Mouse (Mus musculus): ENCODE measurements at regions not wholly inside any gene's neighbourhood (a gene's known extent, or its start where the extent isn't known, plus 50 kb on each side); places are given as distances from the start of the nearest gene placed in this dataset.

GRCm38 (mm10) chr10:23569386-23569785 lies 217.7 kb downstream of the Rps12 start:
- Histone ChIP-seq H3K27me3 (ENCODE audit: control insufficient read depth, insufficient read depth, low read length) (no peaks in the 10 kb centered on the region), H3K27ac (ENCODE audit: insufficient read depth, low read depth, low read length) (no peak overlapping the region), H3K4me3 (ENCODE audit: low read depth, low read length) (no peak overlapping the region), H3K36me3 (ENCODE audit: control insufficient read depth, insufficient read depth, low read length) (no peaks in the 10 kb centered on the region), H3K4me1 (ENCODE audit: control insufficient read depth, insufficient read depth, insufficient read length, low read length) (no peaks in the 10 kb centered on the region)
- TF ChIP-seq CTCF (IDR thresholded peaks at IDR 0.05; ENCODE audit: extremely low read depth, insufficient read length, insufficient replicate concordance, low read depth, low read length), result no peak
- no peak for TF ChIP-seq POLR2A (IDR thresholded peaks at IDR 0.05; ENCODE audit: low read depth, low read length)

- Histone ChIP-seq H3K4me3 (ENCODE audit: low read depth, low read length) (no peak overlapping the region), H3K36me3 (ENCODE audit: control insufficient read depth, insufficient read depth, low read length) (no peaks in the 10 kb centered on the region), H3K4me1 (ENCODE audit: control insufficient read depth, insufficient read depth, insufficient read length, low read length) (no peaks in the 10 kb centered on the region), H3K27ac (ENCODE audit: insufficient read depth, low read depth, low read length) (no peak overlapping the region), H3K27me3 (ENCODE audit: control insufficient read depth, insufficient read depth, low read length) (no peaks in the 10 kb centered on the region)
- no peak for TF ChIP-seq CTCF (IDR thresholded peaks at IDR 0.05; ENCODE audit: extremely low read depth, insufficient read length, insufficient replicate concordance, low read depth, low read length)
- TF ChIP-seq POLR2A (IDR thresholded peaks at IDR 0.05; ENCODE audit: low read depth, low read length), result no peak
- WGBS, result 75% methylated on average over 5 of the region's 5 CpGs
These were observed 211.8 kb upstream of the Eya4 start for GRCm38 (mm10) chr10:23562273-23562885.

- TF ChIP-seq CTCF (IDR thresholded peaks at IDR 0.05; ENCODE audit: extremely low read depth, insufficient read length, insufficient replicate concordance, low read depth, low read length), result no peak
- TF ChIP-seq POLR2A (IDR thresholded peaks at IDR 0.05; ENCODE audit: low read depth, low read length), result no peak
- no peaks in the 10 kb centered on the region for H3K4me1 ChIP-seq (ENCODE audit: control insufficient read depth, insufficient read depth, insufficient read length, low read length)
- no peaks in the 10 kb centered on the region for H3K36me3 ChIP-seq (ENCODE audit: control insufficient read depth, insufficient read depth, low read length)
- H3K27ac ChIP-seq (ENCODE audit: insufficient read depth, low read depth, low read length), result no peak overlapping the region
- no peak overlapping the region for H3K4me3 ChIP-seq (ENCODE audit: low read depth, low read length)
- H3K27me3 ChIP-seq (ENCODE audit: control insufficient read depth, insufficient read depth, low read length), result no peaks in the 10 kb centered on the region
These were observed 209.5 kb upstream of the Eya4 start for GRCm38 (mm10) chr10:23559980-23560658.

GRCm38 (mm10) chr10:23557828-23558227 lies 207.2 kb upstream of the Eya4 start:
- no peak for TF ChIP-seq CTCF (IDR thresholded peaks at IDR 0.05; ENCODE audit: extremely low read depth, insufficient read length, insufficient replicate concordance, low read depth, low read length)
- TF ChIP-seq POLR2A (IDR thresholded peaks at IDR 0.05; ENCODE audit: low read depth, low read length), result no peak
- Histone ChIP-seq H3K36me3 (ENCODE audit: control insufficient read depth, insufficient read depth, low read length) (no peaks in the 10 kb centered on the region), H3K4me3 (ENCODE audit: low read depth, low read length) (no peak overlapping the region), H3K27ac (ENCODE audit: insufficient read depth, low read depth, low read length) (no peak overlapping the region), H3K27me3 (ENCODE audit: control insufficient read depth, insufficient read depth, low read length) (no peaks in the 10 kb centered on the region), H3K4me1 (ENCODE audit: control insufficient read depth, insufficient read depth, insufficient read length, low read length) (no peaks in the 10 kb centered on the region)
- 67% methylated on average over 3 of the region's 3 CpGs for WGBS

GRCm38 (mm10) chr10:23549207-23549606 lies 198.6 kb upstream of the Eya4 start:
- no peaks in the 10 kb centered on the region for H3K27me3 ChIP-seq (ENCODE audit: control insufficient read depth, insufficient read depth, low read length)
- H3K27ac ChIP-seq (ENCODE audit: insufficient read depth, low read depth, low read length), result no peak overlapping the region
- H3K4me3 ChIP-seq (ENCODE audit: low read depth, low read length), result no peak overlapping the region
- H3K36me3 ChIP-seq (ENCODE audit: control insufficient read depth, insufficient read depth, low read length), result no peaks in the 10 kb centered on the region
- H3K4me1 ChIP-seq (ENCODE audit: control insufficient read depth, insufficient read depth, insufficient read length, low read length), result no peaks in the 10 kb centered on the region
- TF ChIP-seq POLR2A (IDR thresholded peaks at IDR 0.05; ENCODE audit: low read depth, low read length) (no peak), CTCF (IDR thresholded peaks at IDR 0.05; ENCODE audit: extremely low read depth, insufficient read length, insufficient replicate concordance, low read depth, low read length) (no peak)
- WGBS, result 67% methylated on average over 3 of the region's 3 CpGs

DNA sequence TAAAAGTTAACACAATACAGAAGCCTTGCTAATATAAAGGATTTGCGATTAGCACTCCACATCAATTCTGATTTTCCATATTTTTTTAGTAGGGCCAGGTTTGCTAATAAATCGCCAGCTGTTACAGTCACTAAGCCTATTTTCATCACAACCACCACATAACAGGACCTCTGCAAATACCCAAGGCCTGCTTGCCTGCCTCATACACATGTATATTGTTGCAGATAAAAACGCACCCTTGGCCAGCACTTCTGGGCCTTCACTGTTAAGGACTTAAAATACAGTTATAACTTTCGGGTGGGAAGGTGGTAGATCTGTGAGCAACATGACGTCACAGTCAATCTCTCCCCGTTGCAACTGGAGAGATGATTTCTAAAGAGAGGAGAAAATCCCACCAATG lies 197.7 kb upstream of the Eya4 start:
- H3K27ac ChIP-seq (ENCODE audit: insufficient read depth, low read depth, low read length), result no peak overlapping the region
- no peaks in the 10 kb centered on the region for H3K4me1 ChIP-seq (ENCODE audit: control insufficient read depth, insufficient read depth, insufficient read length, low read length)
- WGBS, result 90% methylated on average over 6 of the region's 6 CpGs
- TF ChIP-seq POLR2A (IDR thresholded peaks at IDR 0.05; ENCODE audit: low read depth, low read length), result no peak
- TF ChIP-seq CTCF (IDR thresholded peaks at IDR 0.05; ENCODE audit: extremely low read depth, insufficient read length, insufficient replicate concordance, low read depth, low read length), result no peak
- H3K4me3 ChIP-seq (ENCODE audit: low read depth, low read length), result no peak overlapping the region
- no peaks in the 10 kb centered on the region for H3K27me3 ChIP-seq (ENCODE audit: control insufficient read depth, insufficient read depth, low read length)
- no peaks in the 10 kb centered on the region for H3K36me3 ChIP-seq (ENCODE audit: control insufficient read depth, insufficient read depth, low read length)

DNA sequence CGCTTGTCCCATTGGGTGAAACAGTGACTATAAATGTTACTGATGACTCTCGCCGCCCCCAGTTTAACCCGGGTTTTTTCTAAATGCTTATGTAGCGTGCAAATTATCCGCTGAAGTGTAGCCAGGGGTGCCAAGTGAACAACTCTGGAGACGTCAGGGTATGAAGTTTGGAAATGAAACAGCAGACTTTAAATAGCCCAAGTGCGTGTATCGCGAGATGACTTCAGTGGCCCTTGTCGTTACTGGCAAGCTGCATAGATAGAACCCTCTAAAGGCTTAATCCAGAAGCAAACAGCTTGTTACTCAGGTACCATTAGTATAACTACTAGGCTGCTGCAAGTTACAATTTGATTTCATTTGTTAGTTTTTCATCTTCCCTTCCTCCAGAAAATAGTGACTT lies 192.1 kb upstream of the Eya4 start:
- WGBS, result 86% methylated on average over 11 of the region's 11 CpGs
- TF ChIP-seq CTCF (IDR thresholded peaks at IDR 0.05; ENCODE audit: extremely low read depth, insufficient read length, insufficient replicate concordance, low read depth, low read length), result no peak

More for the DNA sequence above, 192.1 kb upstream of the Eya4 start:
- H3K36me3 ChIP-seq (ENCODE audit: control insufficient read depth, insufficient read depth, low read length), result no peaks in the 10 kb centered on the region
- H3K4me1 ChIP-seq (ENCODE audit: control insufficient read depth, insufficient read depth, insufficient read length, low read length), result no peaks in the 10 kb centered on the region
- no peak overlapping the region for H3K27ac ChIP-seq (ENCODE audit: insufficient read depth, low read depth, low read length)
- no peak overlapping the region for H3K4me3 ChIP-seq (ENCODE audit: low read depth, low read length)
- no peaks in the 10 kb centered on the region for H3K27me3 ChIP-seq (ENCODE audit: control insufficient read depth, insufficient read depth, low read length)

All from small intestine, adult 2 months (tissue).